Mouse (Mus musculus) heart, embryonic 16.5 days (tissue): ENCODE results near the gene Evi5. TPM values are rescaled to one million over a fixed set of nuclear protein-coding genes. Genes with fewer than 3 reads are reported as not detected.

Experiments used
- ATAC-seq: fragments of 200-750 bp; cut with Nextera tagmentation; replicated peaks from 2 replicates; pipeline ENCODE4 v1.8.0; 2017; ENCODE audit warnings: moderate number of reproducible peaks; ENCODE audit not compliant: insufficient read depth, low FRiP score; ENCODE audit errors: extremely low read depth
- H3K27ac ChIP-seq: fragments of 300-500 bp; sonication (generic); 2 replicates; pipeline ENCODE4 v1.5.1; 2014; ENCODE audit warnings: mild to moderate bottlenecking, low read length, control low read depth, moderate library complexity
- H3K27me3 ChIP-seq: fragments of 300-500 bp; sonication (generic); 2 replicates; pipeline ENCODE4 v1.6.1; 2014; ENCODE audit warnings: low read length, mixed read lengths; ENCODE audit not compliant: control insufficient read depth, insufficient read depth
- H3K36me3 ChIP-seq: fragments of 300-500 bp; sonication (generic); 2 replicates; pipeline ENCODE4 v1.6.1; 2014; ENCODE audit not compliant: control insufficient read depth, insufficient read depth
- H3K4me1 ChIP-seq: fragments of 300-500 bp; sonication (generic); 2 replicates; pipeline ENCODE4 v1.6.1; 2014; ENCODE audit warnings: low read length, mixed read lengths; ENCODE audit not compliant: control insufficient read depth, insufficient read depth
- H3K4me2 ChIP-seq: fragments of 300-500 bp; sonication (generic); 2 replicates; pipeline ENCODE4 v1.6.1; 2014; ENCODE audit warnings: low read depth, mild to moderate bottlenecking, control low read depth, low read length
- H3K4me3 ChIP-seq: fragments of 300-500 bp; sonication (generic); 2 replicates; pipeline ENCODE4 v1.5.1; 2014; ENCODE audit warnings: mild to moderate bottlenecking, control low read depth, low read length
- H3K9ac ChIP-seq: fragments of 300-500 bp; sonication (generic); 2 replicates; pipeline ENCODE4 v1.6.1; 2014; ENCODE audit warnings: low read length, control low read depth
- H3K9me3 ChIP-seq: fragments of 300-500 bp; sonication (generic); replicated peaks from 2 replicates; pipeline ENCODE4 v1.6.1; 2016; ENCODE audit warnings: low read length; ENCODE audit not compliant: control insufficient read depth
- WGBS: fragments of 180-500 bp; shearing (Covaris S2); extraction: QIAGEN DNeasy Blood & Tissue Kit; methylation state at CpG from one replicate; pipeline ENCODE4 v1.1.7; 2014; 5-methylcytosine and 5-hydroxymethylcytosine counted together
- polyA plus RNA-seq: library from polyadenylated mRNA; unstranded; fragments of >200 nt; fragmentation: Nextera tagmentation; extraction: Ambion mirVana; gene quantifications from 2 replicates; pipeline ENCODE4 v1.2.1, GENCODE M21; 2015

Gene Evi5
- polyA plus RNA-seq, 1 experiment from 2014 or later = 41.0 TPM

GRCm38 (mm10) chr5:107778763-107779162, 96.1 kb downstream of the Evi5 start:
- no peak overlapping the region for H3K4me3 ChIP-seq
- no peak overlapping the region for H3K9ac ChIP-seq
- H3K27me3 ChIP-seq = no peaks in the 10 kb centered on the region
- no peak for ATAC-seq
- H3K4me1 ChIP-seq = no peaks in the 10 kb centered on the region
- peaks cover 2% of the 10 kb centered on the region; the same call in 1 of the 2 replicates for H3K36me3 ChIP-seq
- H3K27ac ChIP-seq = no peak overlapping the region
- no peak overlapping the region for H3K4me2 ChIP-seq
- no peaks in the 10 kb centered on the region for H3K9me3 ChIP-seq
- WGBS = 87% methylated on average over 3 of the region's 3 CpGs

DNA sequence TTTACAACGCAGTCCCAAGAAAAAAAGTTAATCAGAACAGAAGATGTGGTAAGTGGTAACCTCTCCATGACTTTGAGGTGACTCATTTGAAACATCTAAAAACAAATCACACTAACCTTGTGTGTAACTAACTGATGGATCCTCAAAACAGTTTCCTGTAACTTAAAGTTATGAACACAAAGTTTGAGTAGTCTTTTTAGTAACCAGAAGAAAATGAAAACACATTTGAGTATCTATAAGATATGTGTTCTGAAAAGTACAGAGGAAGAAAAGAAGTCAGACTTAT, 97.4 kb downstream of the Evi5 start:
- Histone ChIP-seq H3K9me3 (no peaks in the 10 kb centered on the region), H3K9ac (no peak overlapping the region), H3K4me3 (no peak overlapping the region), H3K4me2 (no peak overlapping the region), H3K27ac (no peak overlapping the region), H3K27me3 (no peaks in the 10 kb centered on the region), H3K36me3 (peaks cover 2% of the 10 kb centered on the region; the same call in 1 of the 2 replicates), H3K4me1 (no peaks in the 10 kb centered on the region; the same call in 1 of the 2 replicates)
- 89% methylated on average over 1 of the region's 1 CpGs for WGBS
- ATAC-seq = no peak

- no peaks in the 10 kb centered on the region for H3K9me3 ChIP-seq
- H3K36me3 ChIP-seq = peaks cover 2% of the 10 kb centered on the region; the same call in 1 of the 2 replicates
- H3K27me3 ChIP-seq = no peaks in the 10 kb centered on the region
- H3K4me3 ChIP-seq = no peak overlapping the region
- peaks cover 4% of the 10 kb centered on the region for H3K4me1 ChIP-seq
- no peak for ATAC-seq
- H3K9ac ChIP-seq = no peak overlapping the region
- H3K4me2 ChIP-seq = no peak overlapping the region
- H3K27ac ChIP-seq = no peak overlapping the region
- 88% methylated on average over 4 of the region's 4 CpGs for WGBS
Observed at GRCm38 (mm10) chr5:107776777-107777544, 97.9 kb downstream of the Evi5 start.

- ATAC-seq = no peak
- H3K4me3 ChIP-seq = no peak overlapping the region
- peaks cover 2% of the 10 kb centered on the region; the same call in 1 of the 2 replicates for H3K36me3 ChIP-seq
- no peaks in the 10 kb centered on the region for H3K27me3 ChIP-seq
- H3K4me1 ChIP-seq = peaks cover 5% of the 10 kb centered on the region
- H3K4me2 ChIP-seq = no peak overlapping the region
- H3K27ac ChIP-seq = no peak overlapping the region
- no peaks in the 10 kb centered on the region for H3K9me3 ChIP-seq
- WGBS = 100% methylated on average over 1 of the region's 1 CpGs
- H3K9ac ChIP-seq = no peak overlapping the region
Observed at GRCm38 (mm10) chr5:107775875-107776274, 99.0 kb downstream of the Evi5 start.

- no peak overlapping the region for H3K4me3 ChIP-seq
- peaks cover 3% of the 10 kb centered on the region for H3K9me3 ChIP-seq
- no peak overlapping the region for H3K4me2 ChIP-seq
- H3K27me3 ChIP-seq = no peaks in the 10 kb centered on the region
- peaks cover 5% of the 10 kb centered on the region for H3K4me1 ChIP-seq
- peaks cover 6% of the 10 kb centered on the region; the same call in 1 of the 2 replicates for H3K36me3 ChIP-seq
- WGBS = 64% methylated on average over 5 of the region's 5 CpGs
- no peak for ATAC-seq
- H3K27ac ChIP-seq = no peak overlapping the region
- H3K9ac ChIP-seq = no peak overlapping the region
Observed at GRCm38 (mm10) chr5:107772049-107772448, 102.9 kb downstream of the Evi5 start.

DNA sequence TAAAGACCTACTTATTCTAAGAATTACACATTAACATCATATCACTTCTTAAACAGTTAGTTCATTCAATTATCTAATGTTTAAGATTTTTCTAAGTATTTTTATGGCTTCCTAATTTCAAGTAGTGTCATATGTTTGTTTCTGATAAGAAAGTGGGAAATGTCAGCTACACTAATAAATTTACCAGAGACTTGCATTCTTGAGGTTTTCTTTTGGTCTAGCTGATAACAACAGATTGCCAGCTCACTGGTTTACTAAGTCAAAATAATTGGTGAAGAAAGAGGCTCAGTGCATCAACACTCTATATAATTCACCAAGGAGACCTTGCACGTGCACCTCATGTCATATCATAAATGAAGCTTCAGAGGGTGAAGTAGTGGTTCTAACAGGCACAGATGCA, 106.7 kb downstream of the Evi5 start:
- Histone ChIP-seq H3K9me3 (peaks cover 3% of the 10 kb centered on the region), H3K27ac (no peak overlapping the region), H3K27me3 (no peaks in the 10 kb centered on the region), H3K4me1 (peaks cover 7% of the 10 kb centered on the region), H3K4me2 (no peak overlapping the region), H3K36me3 (peaks cover 6% of the 10 kb centered on the region; the same call in 1 of the 2 replicates), H3K9ac (no peak overlapping the region), H3K4me3 (no peak overlapping the region)
- no peak for ATAC-seq
- WGBS = 86% methylated on average over 1 of the region's 1 CpGs

DNA sequence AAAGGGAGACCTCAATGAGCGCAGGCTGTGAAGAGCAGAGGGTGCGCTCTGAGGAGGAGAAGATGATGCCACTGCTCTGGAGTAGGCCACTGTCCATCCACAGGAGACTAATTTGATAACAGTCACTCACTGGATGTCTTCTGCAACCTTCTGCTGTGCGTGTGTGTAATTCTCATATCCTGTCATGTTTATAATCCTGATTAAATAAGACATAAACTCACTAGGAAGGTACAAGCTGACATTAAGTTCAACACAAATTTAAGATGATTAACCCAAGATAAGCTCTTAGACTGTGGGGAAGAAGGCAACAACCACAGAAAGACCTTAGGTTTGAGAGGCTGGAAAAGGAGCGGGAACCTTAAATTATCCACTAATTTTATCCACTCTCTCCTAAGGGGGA, 109.0 kb downstream of the Evi5 start:
- Histone ChIP-seq H3K36me3 (peaks cover 6% of the 10 kb centered on the region; the same call in 1 of the 2 replicates), H3K4me1 (0 out of 2 replicates have a peak, but pooled peaks cover 3% of the 10 kb centered on the region), H3K27me3 (no peaks in the 10 kb centered on the region), H3K4me2 (no peak overlapping the region), H3K9me3 (peaks cover 3% of the 10 kb centered on the region), H3K4me3 (no peak overlapping the region), H3K9ac (no peak overlapping the region), H3K27ac (no peak overlapping the region)
- WGBS = 94% methylated on average over 4 of the region's 4 CpGs
- no peak for ATAC-seq

DNA sequence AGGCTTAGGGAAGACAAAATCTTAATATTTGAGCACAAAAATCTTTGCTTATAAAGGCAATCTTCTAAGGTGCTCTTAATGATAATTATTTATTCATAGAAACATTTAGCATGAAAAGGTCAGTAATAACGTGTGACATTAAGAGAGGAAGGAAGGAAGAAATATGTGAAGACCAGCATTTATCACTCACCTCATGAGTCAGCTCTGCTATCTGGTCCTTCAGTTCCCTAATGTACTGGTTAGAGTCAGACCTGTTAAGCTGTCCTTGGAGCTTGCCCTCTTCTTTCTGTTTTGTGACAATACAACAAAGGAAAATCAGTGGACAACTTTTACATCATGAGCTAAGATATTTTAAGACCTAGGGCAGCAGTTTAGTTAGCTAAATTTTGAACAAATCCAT, 110.4 kb downstream of the Evi5 start:
- H3K27me3 ChIP-seq = no peaks in the 10 kb centered on the region
- H3K4me1 ChIP-seq = 0 out of 2 replicates have a peak, but pooled peaks cover 3% of the 10 kb centered on the region
- no peak overlapping the region for H3K4me3 ChIP-seq
- H3K4me2 ChIP-seq = no peak overlapping the region
- no peak overlapping the region for H3K9ac ChIP-seq
- H3K9me3 ChIP-seq = peaks cover 3% of the 10 kb centered on the region
- ATAC-seq = no peak
- H3K36me3 ChIP-seq = peaks cover 6% of the 10 kb centered on the region; the same call in 1 of the 2 replicates
- WGBS = 47% methylated on average over 1 of the region's 1 CpGs
- no peak overlapping the region for H3K27ac ChIP-seq

DNA sequence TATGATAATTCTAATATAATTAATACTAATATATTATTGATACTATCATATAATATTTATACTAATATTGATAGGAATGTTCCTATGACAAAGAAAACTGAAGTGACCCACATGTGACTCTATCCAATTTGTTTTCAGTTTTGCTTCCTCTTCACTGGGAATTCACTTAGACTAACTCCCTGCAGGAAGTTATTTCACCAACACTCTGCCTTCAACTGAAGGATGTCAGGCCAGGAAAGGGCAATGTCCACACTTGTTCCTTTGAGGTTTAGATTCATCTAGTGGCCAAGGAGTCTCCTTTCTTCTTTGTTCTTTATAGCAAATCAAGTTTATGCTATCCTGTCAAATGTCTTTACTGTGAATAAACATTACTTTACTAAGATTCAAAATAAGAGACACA, 111.2 kb downstream of the Evi5 start:
- H3K9me3 ChIP-seq = peaks cover 3% of the 10 kb centered on the region
- H3K36me3 ChIP-seq = peaks cover 6% of the 10 kb centered on the region; the same call in 1 of the 2 replicates
- H3K9ac ChIP-seq = no peak overlapping the region
- H3K27me3 ChIP-seq = no peaks in the 10 kb centered on the region
- H3K4me2 ChIP-seq = no peak overlapping the region
- ATAC-seq = no peak
- peaks cover 8% of the 10 kb centered on the region; the same call in 1 of the 2 replicates for H3K4me1 ChIP-seq
- no peak overlapping the region for H3K4me3 ChIP-seq
- H3K27ac ChIP-seq = no peak overlapping the region
